Mouse (Mus musculus) lung, postnatal 0 days (tissue): ENCODE data around the gene Atxn7. TPM values are rescaled to one million over a fixed set of nuclear protein-coding genes. Genes with fewer than 3 reads are reported as not detected.

Experiments used
- ATAC-seq: fragments of 200-750 bp; cut with Nextera tagmentation; 2 replicates; pipeline ENCODE4 v1.8.0; 2017; ENCODE audit warnings: moderate library complexity
- DNase-seq: peaks from one replicate; pipeline ENCODE4 v3.0.0-alpha.2; 2016; ENCODE audit warnings: low spot score
- H3K27ac ChIP-seq: fragments of 300-500 bp; sonication (generic); 2 replicates; pipeline ENCODE4 v1.5.1; 2014; ENCODE audit warnings: antibody characterized with exemption, mild to moderate bottlenecking, low read length, mixed read lengths
- H3K27me3 ChIP-seq: fragments of 300-500 bp; sonication (generic); replicated peaks from 2 replicates; pipeline ENCODE4 v1.6.1; 2014; ENCODE audit warnings: low read length, mixed read lengths; ENCODE audit not compliant: insufficient read depth
- H3K36me3 ChIP-seq: fragments of 300-500 bp; sonication (generic); 2 replicates; pipeline ENCODE4 v1.6.1; 2014; ENCODE audit warnings: low read length, mixed read lengths; ENCODE audit not compliant: insufficient read depth
- H3K4me1 ChIP-seq: fragments of 300-500 bp; sonication (generic); 2 replicates; pipeline ENCODE4 v1.6.1; 2014; ENCODE audit warnings: antibody characterized with exemption, low read depth, low read length, mixed read lengths; ENCODE audit not compliant: insufficient read depth
- H3K4me2 ChIP-seq: fragments of 300-500 bp; sonication (generic); replicated peaks from 2 replicates; pipeline ENCODE4 v1.6.1; 2014; ENCODE audit warnings: low read depth, mild to moderate bottlenecking, low read length, moderate library complexity, mixed read lengths
- H3K4me3 ChIP-seq: fragments of 300-500 bp; sonication (generic); 2 replicates; pipeline ENCODE4 v1.5.1; 2014; ENCODE audit warnings: low read depth, low read length
- H3K9ac ChIP-seq: fragments of 300-500 bp; sonication (generic); replicated peaks from 2 replicates; pipeline ENCODE4 v1.6.1; 2014; ENCODE audit warnings: low read depth, mild to moderate bottlenecking
- H3K9me3 ChIP-seq: fragments of 300-500 bp; sonication (generic); 2 replicates; pipeline ENCODE4 v1.6.1; 2016; ENCODE audit warnings: low read length, mixed read lengths
- CTCF ChIP-seq: IDR thresholded peaks from 2 replicates; pipeline ENCODE4 v1.5.1; 2016; ENCODE audit warnings: antibody characterized with exemption, mild to moderate bottlenecking
- EP300 ChIP-seq: IDR thresholded peaks from 2 replicates; pipeline ENCODE4 v1.6.1; 2016; ENCODE audit warnings: antibody characterized with exemption, mild to moderate bottlenecking, control low read depth
- WGBS: fragments of 180-500 bp; shearing (Covaris S2); extraction: QIAGEN DNeasy Blood & Tissue Kit; methylation state at CpG from one replicate; pipeline ENCODE4 v1.1.7; 2014; 5-methylcytosine and 5-hydroxymethylcytosine counted together
- polyA plus RNA-seq: library from polyadenylated mRNA; unstranded; fragments of >200 nt; fragmentation: Nextera tagmentation; extraction: Ambion mirVana; gene quantifications from 2 replicates; pipeline ENCODE4 v1.2.1, GENCODE M21; 2015

Atxn7 gene
- polyA plus RNA-seq, 1 experiment from 2014 or later, result 4.3 TPM

DNA sequence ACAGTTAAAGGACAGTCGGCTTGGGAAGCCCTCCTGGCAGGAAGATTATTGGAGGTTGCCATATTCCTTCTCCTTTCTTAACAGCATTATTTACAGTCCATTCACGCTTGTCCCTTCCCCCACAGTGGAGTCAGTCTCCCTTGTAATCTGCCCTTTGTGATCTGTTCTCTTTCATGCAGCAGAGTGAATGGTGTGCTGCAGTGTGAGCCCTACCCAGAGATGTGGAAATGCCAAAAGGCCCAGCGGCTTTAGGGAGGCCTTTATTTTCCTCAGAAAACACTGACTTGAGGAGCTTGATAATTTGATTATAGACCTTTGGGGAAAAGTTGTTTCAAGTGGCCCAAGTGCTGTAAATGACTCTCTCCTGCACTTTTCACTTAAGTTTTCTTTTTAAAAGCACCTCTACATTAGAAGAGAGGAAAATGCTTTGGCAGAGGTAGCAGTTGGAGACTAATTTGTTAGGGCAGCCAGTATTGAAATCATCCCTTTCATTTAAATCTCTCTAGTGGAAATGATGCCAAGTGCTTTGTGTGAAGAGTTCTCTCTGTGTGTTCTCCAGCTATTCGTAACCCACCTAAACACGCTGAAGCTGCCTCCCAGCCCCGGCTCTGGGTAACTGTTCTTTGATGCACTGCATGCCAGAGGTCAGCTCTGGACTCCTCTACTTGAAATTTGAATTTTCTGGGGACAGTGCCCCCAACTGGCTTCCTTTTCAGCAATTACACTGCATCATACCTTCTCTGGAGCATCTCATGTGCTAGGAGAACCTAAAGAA, 109.5 kb downstream of the Atxn7 start:
- ATAC-seq, result no peak
- no peaks in the 10 kb centered on the region for H3K9me3 ChIP-seq
- no peaks in the 10 kb centered on the region for H3K27me3 ChIP-seq
- H3K9ac ChIP-seq, result no peak overlapping the region
- no peak overlapping the region for H3K4me3 ChIP-seq
- no peaks in the 10 kb centered on the region for H3K36me3 ChIP-seq
- no peak for DNase-seq
- 40% methylated on average over 6 of the region's 6 CpGs for WGBS
- H3K4me1 ChIP-seq, result peaks cover 24% of the 10 kb centered on the region
- no peak for TF ChIP-seq CTCF
- TF ChIP-seq EP300, result no peak
- H3K4me2 ChIP-seq, result no peak overlapping the region
- peak overlapping the region; percentile 14; the same call in 1 of the 2 replicates for H3K27ac ChIP-seq

DNA sequence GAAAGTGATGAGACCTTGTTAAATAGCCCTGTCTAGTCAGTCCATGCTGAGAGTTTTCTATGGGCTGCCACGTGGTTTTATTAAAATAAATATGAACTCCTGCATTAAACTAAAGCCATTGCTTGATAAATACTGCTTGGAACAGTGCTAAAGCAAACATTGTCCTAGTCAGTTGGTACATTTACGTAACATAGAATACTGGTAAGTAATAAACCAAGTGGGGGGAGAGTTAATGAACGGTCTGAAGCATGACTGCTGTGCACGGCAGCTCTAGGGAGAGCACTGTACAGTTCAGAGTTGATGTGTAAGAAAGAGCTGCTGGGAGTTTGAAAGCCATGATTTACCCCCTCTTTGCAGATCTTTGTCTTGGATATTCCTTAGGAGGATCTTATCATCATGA, 110.2 kb downstream of the Atxn7 start:
- TF ChIP-seq EP300, result no peak
- TF ChIP-seq CTCF, result no peak
- DNase-seq, result peak; percentile 47
- no peaks in the 10 kb centered on the region for H3K36me3 ChIP-seq
- peaks cover 19% of the 10 kb centered on the region; the same call in 1 of the 2 replicates for H3K4me1 ChIP-seq
- no peak overlapping the region for H3K4me3 ChIP-seq
- H3K4me2 ChIP-seq, result no peak overlapping the region
- H3K27ac ChIP-seq, result no peak overlapping the region
- ATAC-seq, result no peak
- WGBS, result 34% methylated on average over 4 of the region's 4 CpGs
- H3K27me3 ChIP-seq, result no peaks in the 10 kb centered on the region
- no peak overlapping the region for H3K9ac ChIP-seq
- H3K9me3 ChIP-seq, result no peaks in the 10 kb centered on the region

DNA sequence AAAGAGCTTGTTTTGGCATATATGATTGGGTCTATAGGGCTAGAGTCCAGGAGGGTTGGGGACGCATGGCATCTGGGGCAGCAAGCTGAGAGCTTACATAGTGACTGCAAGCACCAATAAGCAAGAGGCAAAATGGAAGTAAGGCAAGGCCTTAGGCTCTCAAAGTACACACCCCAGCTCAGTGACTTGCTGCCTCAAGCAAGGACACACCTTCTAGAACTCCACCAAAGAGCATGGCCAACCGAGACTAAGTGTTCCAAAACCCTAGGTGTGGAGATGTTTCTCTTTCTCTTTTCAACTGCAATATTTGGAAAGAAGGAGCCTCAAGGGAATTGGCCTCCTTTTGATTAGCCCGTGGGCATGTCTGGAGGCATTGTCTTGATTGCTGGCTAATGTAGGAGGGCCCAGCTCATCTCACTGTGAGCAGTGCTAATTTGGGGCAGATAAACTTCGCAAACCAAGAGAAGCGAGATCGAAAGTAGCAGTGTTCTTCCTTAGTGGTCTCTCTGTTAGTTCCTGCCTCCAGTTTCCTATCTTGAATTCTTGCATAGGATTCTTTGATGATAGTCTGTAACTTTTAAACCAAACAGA, 119.5 kb downstream of the Atxn7 start:
- DNase-seq (no peak), ATAC-seq (no peak)
- Histone ChIP-seq H3K36me3 (no peaks in the 10 kb centered on the region), H3K4me3 (no peak overlapping the region), H3K27me3 (no peaks in the 10 kb centered on the region), H3K9ac (no peak overlapping the region), H3K27ac (no peak overlapping the region), H3K9me3 (no peaks in the 10 kb centered on the region), H3K4me2 (no peak overlapping the region), H3K4me1 (no peaks in the 10 kb centered on the region)
- no peak for TF ChIP-seq EP300
- TF ChIP-seq CTCF, result no peak
- WGBS, result 93% methylated on average over 6 of the region's 6 CpGs

DNA sequence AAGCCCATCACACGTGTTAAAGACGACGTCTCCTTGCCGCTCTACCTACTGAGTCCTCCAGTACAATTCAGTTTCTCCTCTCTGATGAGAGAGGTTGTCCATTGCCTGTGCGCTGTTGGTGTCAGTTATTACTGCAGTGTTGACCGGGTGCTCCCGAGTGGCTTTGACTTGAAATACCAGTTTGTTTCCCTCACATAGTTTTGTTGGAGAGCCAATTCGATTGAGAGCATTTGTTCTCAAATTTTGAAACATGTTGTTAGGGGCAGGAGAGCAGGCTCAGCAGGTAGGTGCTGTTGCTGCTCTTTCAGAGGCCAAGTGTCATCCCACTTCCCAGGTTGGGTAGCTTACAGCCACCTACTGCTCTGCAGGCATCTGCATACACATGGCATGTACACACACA, 122.6 kb downstream of the Atxn7 start:
- Histone ChIP-seq H3K36me3 (0 out of 2 replicates have a peak, but pooled peaks cover 6% of the 10 kb centered on the region), H3K4me2 (no peak overlapping the region), H3K27me3 (no peaks in the 10 kb centered on the region), H3K27ac (no peak overlapping the region), H3K9me3 (no peaks in the 10 kb centered on the region), H3K4me3 (no peak overlapping the region), H3K4me1 (no peaks in the 10 kb centered on the region), H3K9ac (no peak overlapping the region)
- ATAC-seq (peak; percentile 44), DNase-seq (peak; percentile 58)
- WGBS, result 68% methylated on average over 8 of the region's 8 CpGs
- TF ChIP-seq EP300 (no peak), CTCF (no peak)

DNA sequence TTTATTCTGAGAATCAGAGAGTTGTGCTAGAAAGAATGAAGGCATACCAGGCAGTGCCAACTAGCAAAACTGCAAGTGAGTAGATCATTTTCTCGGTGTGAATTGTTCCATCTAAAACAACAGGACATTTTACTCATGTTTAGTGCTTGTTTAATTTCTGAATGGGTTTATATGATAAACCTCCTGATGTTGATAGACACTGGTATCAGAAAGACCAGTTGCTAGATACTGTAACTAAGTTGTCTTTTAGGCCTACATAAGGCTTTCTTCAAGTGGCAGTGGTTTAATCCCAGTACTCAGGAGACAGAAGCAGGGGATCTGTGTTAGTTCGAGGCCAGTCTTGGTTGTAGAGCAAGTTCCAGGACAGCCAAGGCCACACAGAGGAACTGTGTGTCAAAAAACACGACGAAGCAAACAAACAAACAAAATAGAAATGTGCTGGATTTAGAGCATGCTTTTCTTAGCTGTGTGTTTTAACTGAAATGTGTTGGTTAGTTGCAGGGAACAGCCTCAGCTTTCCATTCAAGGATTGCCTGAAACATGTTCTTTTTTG, 125.5 kb downstream of the Atxn7 start:
- no peak for TF ChIP-seq CTCF
- no peak for TF ChIP-seq EP300
- Histone ChIP-seq H3K4me3 (no peak overlapping the region), H3K4me1 (no peaks in the 10 kb centered on the region), H3K27me3 (no peaks in the 10 kb centered on the region), H3K36me3 (0 out of 2 replicates have a peak, but pooled peaks cover 8% of the 10 kb centered on the region), H3K9ac (no peak overlapping the region), H3K4me2 (no peak overlapping the region), H3K27ac (no peak overlapping the region), H3K9me3 (no peaks in the 10 kb centered on the region)
- ATAC-seq (no peak), DNase-seq (no peak)
- 80% methylated on average over 4 of the region's 4 CpGs for WGBS

DNA sequence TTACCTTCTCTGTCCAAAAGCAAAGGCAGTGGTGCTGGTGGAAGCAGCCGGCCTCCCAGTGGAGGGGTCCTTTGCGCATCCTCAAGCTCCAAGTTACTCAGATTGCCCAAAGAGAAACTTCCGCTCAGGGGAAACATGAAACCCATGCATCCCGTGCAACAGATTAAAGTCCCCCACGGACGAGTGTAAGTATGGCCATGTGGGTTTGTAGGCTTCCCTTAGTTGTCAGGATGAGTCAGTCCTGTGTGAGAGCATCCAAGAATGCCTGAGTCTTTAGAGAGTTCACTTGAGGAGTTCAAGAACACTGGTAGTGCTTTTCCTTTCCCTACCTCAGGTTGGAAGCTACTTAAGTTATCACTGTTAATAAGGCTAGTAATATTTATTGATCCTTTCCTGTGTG, 126.1 kb downstream of the Atxn7 start:
- WGBS, result 82% methylated on average over 6 of the region's 6 CpGs
- Histone ChIP-seq H3K4me3 (no peak overlapping the region), H3K27ac (no peak overlapping the region), H3K4me1 (no peaks in the 10 kb centered on the region), H3K36me3 (0 out of 2 replicates have a peak, but pooled peaks cover 10% of the 10 kb centered on the region), H3K4me2 (no peak overlapping the region), H3K9ac (no peak overlapping the region), H3K9me3 (no peaks in the 10 kb centered on the region), H3K27me3 (no peaks in the 10 kb centered on the region)
- no peak for ATAC-seq
- no peak for TF ChIP-seq EP300
- no peak for TF ChIP-seq CTCF
- DNase-seq, result no peak
